ENCODE assay signal across 15 mouse cellular contexts in genomic region chr13:90051735-90052134, GRCm38 (mm10). TPM values are rescaled to one million over a fixed set of nuclear protein-coding genes. Genes with fewer than 3 reads are reported as not detected.
A peak's percentile ranks its signal among the peaks of the same experiment; 100 is the strongest.
DNase-seq lines count a peak whose midpoint lies in the region; ATAC-seq and TF ChIP-seq lines count a peak whose summit lies in the region.
"Had no signal": no experiment of that assay in that cellular context is flagged by ENCODE, and none has a peak within 500 bp of the region (broad histone marks: within the 10 kb centered on the region; RNA-seq: fewer than 3 reads in every experiment).

No protein-coding gene starts in this region.

- ATAC-seq in liver, postnatal 0 days = no peak
- no peak for ATAC-seq in liver, embryonic 12.5 days
- ATAC-seq: forebrain, postnatal 0 days had no signal

- H3K27ac ChIP-seq in liver, postnatal 0 days (ENCODE audit: low read depth) = no peak overlapping the region
- H3K27ac ChIP-seq in liver, embryonic 12.5 days = no peak overlapping the region
- H3K27ac ChIP-seq: embryonic facial prominence, embryonic 12.5 days; limb, embryonic 12.5 days; neural tube, embryonic 13.5 days had no signal

- H3K9ac ChIP-seq in liver, postnatal 0 days (replicated peaks) = no peak overlapping the region
- H3K9ac ChIP-seq in liver, embryonic 12.5 days = no peak overlapping the region
- H3K9ac ChIP-seq: embryonic facial prominence, embryonic 12.5 days; forebrain, postnatal 0 days; limb, embryonic 12.5 days; neural tube, embryonic 13.5 days had no signal

- no peaks in the 10 kb centered on the region for H3K9me3 ChIP-seq in liver, postnatal 0 days (ENCODE audit: low read length)
- H3K9me3 ChIP-seq in liver, embryonic 12.5 days (replicated peaks) = no peaks in the 10 kb centered on the region
- no peaks in the 10 kb centered on the region for H3K9me3 ChIP-seq in E14TG2a.4 (ENCODE audit: low read length)
- H3K9me3 ChIP-seq: embryonic facial prominence, embryonic 12.5 days; limb, embryonic 12.5 days; megakaryocyte, embryonic 14.5 days; neural tube, embryonic 13.5 days had no signal

- TF ChIP-seq EP300 in liver, postnatal 0 days (IDR thresholded peaks at IDR 0.05; ENCODE audit: low read depth) = no peak

- no peak overlapping the region for H3K4me2 ChIP-seq in liver, postnatal 0 days (ENCODE audit: low read depth, low read length)
- no peak overlapping the region for H3K4me2 ChIP-seq in liver, embryonic 12.5 days
- H3K4me2 ChIP-seq: embryonic facial prominence, embryonic 12.5 days; heart, embryonic 11.5 days; limb, embryonic 12.5 days; neural tube, embryonic 13.5 days had no signal

- no peak for DNase-seq in liver, postnatal 0 days
- peak; percentile 72 for DNase-seq in 416B (ENCODE audit: low read depth)
- peak; percentile 22 for DNase-seq in embryo, embryonic 11 days
- no peak for DNase-seq in left cerebral cortex, adult 9 months (ENCODE audit: low spot score in 2 of 2)
- no peak for DNase-seq in cerebellum, postnatal 4 days (ENCODE audit: low spot score in 2 of 2)
- DNase-seq in cerebellum, postnatal 14 days = no peak
- DNase-seq: forebrain, postnatal 0 days; right cerebral cortex, postnatal 25 days had no signal

- H3K4me1 ChIP-seq in liver, postnatal 0 days (ENCODE audit: insufficient read depth) = no peaks in the 10 kb centered on the region
- no peaks in the 10 kb centered on the region for H3K4me1 ChIP-seq in liver, embryonic 12.5 days
- H3K4me1 ChIP-seq in E14TG2a.4 (replicated peaks; ENCODE audit: low read depth, low read length) = no peaks in the 10 kb centered on the region
- H3K4me1 ChIP-seq: embryonic facial prominence, embryonic 12.5 days; limb, embryonic 12.5 days had no signal

- TF ChIP-seq CTCF in liver, postnatal 0 days (IDR thresholded peaks at IDR 0.05; ENCODE audit: low read depth) = peak; percentile 55
- peak; percentile 34 for TF ChIP-seq CTCF in E14TG2a.4 (conservative IDR thresholded peaks at IDR 0.05; ENCODE audit: low read length)

- WGBS in liver, postnatal 0 days (ENCODE audit: insufficient replicate concordance) = 68% methylated on average over 6 of the region's 6 CpGs
- WGBS in liver, embryonic 12.5 days (ENCODE audit: insufficient replicate concordance) = 68% methylated on average over 6 of the region's 6 CpGs

- H3K4me3 ChIP-seq in liver, postnatal 0 days (ENCODE audit: low read depth, low read length) = no peak overlapping the region
- H3K4me3 ChIP-seq in liver, embryonic 12.5 days = no peak overlapping the region
- H3K4me3 ChIP-seq in E14TG2a.4 (replicated peaks; ENCODE audit: low read length) = no peak overlapping the region
- H3K4me3 ChIP-seq: embryonic facial prominence, embryonic 12.5 days; limb, embryonic 12.5 days; megakaryocyte, embryonic 14.5 days; neural tube, embryonic 13.5 days had no signal

- no peaks in the 10 kb centered on the region for H3K36me3 ChIP-seq in liver, postnatal 0 days (replicated peaks; ENCODE audit: insufficient read depth, low read length)
- H3K36me3 ChIP-seq in liver, embryonic 12.5 days = no peaks in the 10 kb centered on the region
- no peaks in the 10 kb centered on the region for H3K36me3 ChIP-seq in E14TG2a.4 (ENCODE audit: insufficient read depth, low read length)
- H3K36me3 ChIP-seq: embryonic facial prominence, embryonic 12.5 days; limb, embryonic 12.5 days; neural tube, embryonic 13.5 days had no signal

- H3K27me3 ChIP-seq in liver, postnatal 0 days (ENCODE audit: insufficient read depth, low read length) = no peaks in the 10 kb centered on the region
- H3K27me3 ChIP-seq in liver, embryonic 12.5 days (replicated peaks) = no peaks in the 10 kb centered on the region
- H3K27me3 ChIP-seq in E14TG2a.4 (ENCODE audit: insufficient read depth, low read length) = no peaks in the 10 kb centered on the region
- H3K27me3 ChIP-seq: embryonic facial prominence, embryonic 12.5 days; limb, embryonic 12.5 days; megakaryocyte, embryonic 14.5 days; neural tube, embryonic 13.5 days had no signal

RNA-seq across cellular contexts. Expression of gene Tmem167, which starts 37.2 kb away (rescaled TPM):
- 29.3 and 29.5 TPM in 2 replicates for polyA plus RNA-seq in liver, postnatal 0 days (2015; fragmentation: Nextera tagmentation; extraction: Ambion mirVana)
- 30.8 TPM in 2 replicates for polyA plus RNA-seq in liver, embryonic 12.5 days (2016; fragmentation: Nextera tagmentation; extraction: Ambion mirVana)

RNA-seq across cellular contexts. Expression of gene Xrcc4, which starts 37.7 kb away (rescaled TPM):
- polyA plus RNA-seq in liver, postnatal 0 days (2015; fragmentation: Nextera tagmentation; extraction: Ambion mirVana) = 7.8 and 8.3 TPM in 2 replicates
- 6.3 and 7.3 TPM in 2 replicates for polyA plus RNA-seq in liver, embryonic 12.5 days (2016; fragmentation: Nextera tagmentation; extraction: Ambion mirVana)

Comparison
In these comparisons a context has a peak if more than half of its experiments do, and no peak if none do; other contexts are left out.
1. DNase-seq: peak in 416B (single experiment) and embryo, embryonic 11 days (single experiment); none in liver, postnatal 0 days (single experiment), left cerebral cortex, adult 9 months (0 of 2), cerebellum, postnatal 4 days (0 of 2) and cerebellum, postnatal 14 days (0 of 2).